Mouse (Mus musculus): Measurements from ENCODE around the gene Mdm2. TPM values are rescaled to one million over a fixed set of nuclear protein-coding genes. Genes with fewer than 3 reads are reported as not detected.
"Not testable (repeated sequence)": the region's sequence is repeated elsewhere in the genome, so short reads cannot be mapped to it uniquely, and the experiment has no call there.

Mdm2 gene
- total RNA-seq, 2 experiments from 2014 or later, result 41.1 to 46.2 TPM

DNA sequence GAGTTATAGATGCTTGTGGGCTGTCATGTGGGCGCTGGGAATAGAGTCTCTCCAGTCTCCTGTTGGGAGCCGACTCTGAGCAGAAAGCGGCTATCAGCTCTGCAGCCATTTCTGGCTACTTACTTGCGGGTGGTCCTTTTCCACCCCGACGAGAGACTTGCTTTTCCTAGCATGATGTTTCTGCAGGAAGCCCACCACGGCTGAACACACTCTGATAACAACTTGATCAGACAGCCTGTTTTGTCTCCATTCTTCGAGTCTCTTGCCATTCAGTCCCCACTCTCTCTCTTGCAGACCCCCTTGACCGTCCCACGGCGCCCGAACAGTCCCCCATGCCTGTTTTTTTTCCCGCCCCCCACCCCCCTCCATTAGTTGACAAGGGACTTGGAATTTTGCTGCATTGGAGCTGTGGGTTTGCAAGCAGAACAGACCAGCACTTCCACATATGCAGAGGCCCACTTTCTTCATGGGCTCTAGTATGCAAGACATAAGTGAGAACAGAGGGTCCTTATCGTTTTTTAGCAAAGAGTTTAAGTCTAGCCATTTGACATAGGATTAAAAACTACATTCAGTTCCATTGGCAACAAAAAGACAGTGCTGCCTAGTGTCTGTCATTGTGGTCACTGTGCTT lies 22.5 kb upstream of the Mdm2 start:
- DNase-seq, result no peak

DNA sequence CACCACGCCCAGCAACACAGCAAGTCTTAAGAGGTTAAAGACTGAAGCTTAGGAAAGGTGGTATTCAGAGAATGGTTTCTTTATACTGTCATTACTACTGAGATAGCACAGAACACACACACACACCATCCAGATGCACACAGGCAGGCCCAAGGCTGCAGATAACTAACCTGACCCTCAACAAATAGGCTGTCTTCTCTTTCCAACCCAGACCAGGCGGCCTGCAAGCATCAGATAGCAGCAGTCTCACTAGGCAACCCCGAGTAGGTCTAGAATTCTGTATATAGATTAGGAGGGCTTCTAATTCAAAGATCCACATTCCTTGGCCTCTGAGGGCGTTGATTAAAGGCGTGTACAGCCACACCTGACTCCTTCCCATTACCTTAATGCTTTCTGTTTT lies 21.6 kb upstream of the Mdm2 start:
- no peak for DNase-seq

DNA sequence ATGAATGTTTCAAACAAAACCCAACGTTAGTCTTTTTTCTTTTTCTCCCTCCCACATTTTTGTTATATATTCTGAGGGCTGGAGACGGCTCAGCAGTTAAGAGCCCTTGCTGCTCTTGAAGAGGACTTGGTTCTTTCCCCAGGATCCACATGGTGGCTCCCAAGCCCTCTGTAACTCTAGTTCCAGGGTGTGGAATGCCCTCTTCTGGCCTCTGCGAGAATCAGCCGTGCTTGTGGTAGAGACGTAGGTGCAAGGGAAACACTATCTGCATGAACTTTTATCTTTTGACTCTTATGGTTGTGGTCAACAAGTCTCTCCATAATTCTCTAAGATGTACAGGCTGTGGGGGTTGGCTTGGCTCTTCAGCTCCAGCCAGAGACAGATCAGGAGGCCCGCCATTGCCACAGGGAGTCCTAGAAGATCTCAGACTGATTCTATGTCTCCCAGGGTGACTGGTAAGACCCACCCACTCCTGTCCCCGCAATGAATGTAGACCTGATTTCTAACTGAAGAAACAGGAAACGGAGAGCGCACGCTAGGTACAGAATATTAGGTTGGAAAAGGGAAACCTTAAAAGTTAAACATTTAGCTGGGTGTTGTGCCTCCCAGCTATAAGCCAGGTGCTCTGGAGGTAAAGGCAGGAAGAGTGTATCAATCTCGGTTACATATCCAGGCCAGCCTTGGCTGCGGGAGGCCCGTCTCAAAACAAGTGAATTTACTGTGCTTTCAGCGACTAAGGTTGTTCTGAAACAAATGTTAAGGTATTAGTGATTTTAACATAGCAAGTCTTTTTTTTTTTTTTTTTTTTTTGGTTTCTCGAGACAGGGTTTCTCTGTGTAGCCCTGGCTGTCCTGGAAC lies 20.9 kb upstream of the Mdm2 start:
- DNase-seq, result peak; percentile 72

DNA sequence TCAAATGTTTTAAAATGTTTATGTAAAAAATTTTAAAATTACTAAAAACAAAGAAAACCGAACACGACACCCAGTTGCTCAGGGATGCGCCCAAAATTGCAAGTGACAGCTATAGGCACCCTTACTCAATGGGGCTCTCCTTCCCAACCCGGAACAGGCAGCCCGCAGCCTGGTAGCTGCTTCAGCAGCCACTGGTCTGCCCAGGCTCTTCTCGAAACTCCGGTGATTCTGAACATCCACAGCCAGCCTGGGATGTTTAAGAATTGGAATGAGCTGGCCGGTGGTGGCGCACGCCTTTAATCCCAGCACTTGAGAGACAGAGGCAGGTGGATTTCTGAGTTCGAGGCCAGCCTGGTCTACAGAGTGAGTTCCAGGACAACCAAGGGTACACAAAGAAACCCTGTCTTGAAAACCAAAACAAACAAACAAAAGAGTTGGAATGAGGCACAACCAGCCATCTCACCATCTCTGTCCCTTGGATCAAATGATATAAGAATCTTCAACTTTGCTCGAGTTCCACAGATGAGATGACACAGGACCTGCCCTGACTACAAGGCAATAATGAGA lies 20.2 kb upstream of the Mdm2 start:
- DNase-seq, result no peak

DNA sequence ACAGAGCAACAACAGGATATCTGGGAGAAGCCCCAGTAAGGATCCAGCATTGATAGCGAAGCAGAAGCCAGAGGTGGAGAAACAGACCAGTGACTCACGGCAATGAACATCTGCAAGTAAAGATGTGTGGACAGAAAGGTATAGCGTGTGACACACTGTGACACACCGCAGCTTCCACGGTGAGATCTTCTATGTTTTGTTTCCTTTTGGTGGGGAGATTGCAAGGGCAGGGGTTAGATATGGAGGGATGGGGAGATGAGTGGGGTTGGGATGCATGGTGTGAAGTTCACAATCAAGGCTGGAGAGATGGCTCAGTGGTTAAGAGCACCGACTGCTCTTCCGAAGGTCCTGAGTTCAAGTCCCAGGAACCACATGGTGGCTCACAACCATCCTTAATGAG lies 19.6 kb upstream of the Mdm2 start:
- no peak for DNase-seq

DNA sequence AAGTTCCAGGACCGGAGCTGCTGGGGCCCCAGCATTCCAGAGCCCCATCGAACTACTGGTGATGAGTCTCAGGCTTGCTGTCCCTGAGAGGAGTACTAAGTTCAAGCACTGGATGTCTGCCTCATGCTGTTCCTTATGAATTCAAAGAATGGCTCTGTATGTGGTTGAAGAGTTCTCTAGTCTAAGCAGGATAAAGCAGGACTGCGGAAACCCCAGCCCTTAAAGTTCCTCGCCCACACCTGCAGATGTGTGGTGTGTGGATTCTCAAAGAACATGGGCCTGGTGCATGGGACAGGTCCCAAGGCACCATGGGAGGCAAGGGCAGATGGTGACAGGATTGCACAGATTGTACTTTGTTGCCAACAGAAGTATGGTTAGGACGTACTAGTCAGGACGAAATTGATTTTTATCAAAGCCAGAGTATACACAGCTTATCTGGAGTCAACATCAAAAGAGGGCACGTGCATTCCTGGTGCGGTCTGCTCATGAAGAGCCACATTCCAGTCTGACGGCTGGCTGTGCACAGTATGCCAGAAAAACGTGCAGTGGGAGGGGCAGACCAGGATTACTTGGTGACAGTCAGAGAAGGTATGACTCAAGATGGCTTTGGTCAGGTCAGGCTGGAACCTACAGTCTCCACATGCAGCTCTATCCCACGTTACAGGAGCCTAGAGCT lies 18.7 kb upstream of the Mdm2 start:
- no peak for DNase-seq

DNA sequence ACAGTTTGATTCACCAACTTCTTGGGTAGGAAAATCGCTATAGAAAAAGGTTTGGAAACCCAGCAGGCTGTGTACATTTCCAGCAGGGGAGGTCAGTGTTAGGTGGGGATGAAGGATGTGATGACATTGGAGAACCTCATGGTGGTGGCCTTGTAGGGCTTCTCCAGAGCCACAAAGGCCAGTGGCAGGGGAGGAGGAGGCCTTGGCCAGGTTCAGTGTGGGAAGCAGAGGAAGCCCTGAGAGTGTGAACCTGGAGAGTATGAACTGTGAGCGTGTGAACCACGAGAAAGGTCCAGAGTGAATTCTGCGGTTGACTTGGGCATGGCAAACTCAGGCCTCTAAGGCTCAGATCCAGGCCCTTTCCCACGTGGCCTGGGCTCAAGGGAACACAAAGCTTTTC lies 18.0 kb upstream of the Mdm2 start:
- no peak for DNase-seq

DNA sequence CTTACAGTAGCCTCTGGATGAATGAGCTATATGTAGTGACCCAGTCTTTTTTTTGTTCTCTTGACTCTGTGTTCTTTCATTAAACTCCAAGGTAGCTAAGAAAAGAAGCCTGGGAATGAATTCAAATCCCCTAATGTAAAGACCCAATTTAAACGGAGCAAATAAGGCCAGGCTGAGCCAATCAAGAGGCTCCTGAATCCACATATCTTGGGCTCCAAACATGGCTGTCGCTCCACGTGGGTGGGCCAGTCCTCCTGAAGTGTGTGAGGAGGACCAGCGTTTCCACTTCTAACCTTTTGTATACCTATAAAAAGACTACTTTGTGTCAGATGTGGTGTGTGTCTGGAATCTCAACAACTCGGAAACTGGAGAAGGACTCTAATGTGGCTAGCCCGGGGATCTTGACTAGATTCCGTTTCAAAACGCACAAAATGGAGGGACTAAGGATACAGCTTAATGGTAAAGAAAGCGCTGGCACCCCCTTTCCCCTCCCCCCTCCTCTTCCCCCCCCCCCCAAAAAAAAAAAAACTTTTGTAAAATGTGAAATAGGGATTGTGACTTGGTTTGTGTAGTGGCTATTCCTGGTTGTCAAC lies 17.1 kb upstream of the Mdm2 start:
- DNase-seq, result no peak

DNA sequence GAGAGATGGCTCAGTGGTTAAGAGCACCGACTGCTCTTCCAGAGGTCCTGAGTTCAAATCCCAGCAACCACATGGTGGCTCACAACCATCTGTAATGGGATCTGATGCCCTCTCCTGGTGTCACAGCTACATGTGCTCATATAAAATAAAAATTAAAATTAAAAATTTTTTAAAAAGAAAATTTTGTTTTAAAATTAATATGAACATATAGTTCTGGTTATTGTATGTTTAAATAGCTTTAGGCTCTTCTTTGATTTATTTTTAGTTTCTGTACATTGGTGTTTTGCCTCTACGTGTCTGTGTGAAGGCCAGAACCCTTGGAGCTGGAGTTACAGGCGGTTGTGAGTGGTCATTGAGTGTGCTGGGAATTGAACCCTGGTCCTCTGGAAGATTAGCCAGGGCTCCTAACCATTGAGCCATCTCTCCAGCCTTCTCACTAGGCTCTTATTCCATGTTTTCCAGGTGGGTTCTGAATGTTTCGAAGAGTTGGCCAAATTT lies 16.4 kb upstream of the Mdm2 start:
- no peak for DNase-seq

DNA sequence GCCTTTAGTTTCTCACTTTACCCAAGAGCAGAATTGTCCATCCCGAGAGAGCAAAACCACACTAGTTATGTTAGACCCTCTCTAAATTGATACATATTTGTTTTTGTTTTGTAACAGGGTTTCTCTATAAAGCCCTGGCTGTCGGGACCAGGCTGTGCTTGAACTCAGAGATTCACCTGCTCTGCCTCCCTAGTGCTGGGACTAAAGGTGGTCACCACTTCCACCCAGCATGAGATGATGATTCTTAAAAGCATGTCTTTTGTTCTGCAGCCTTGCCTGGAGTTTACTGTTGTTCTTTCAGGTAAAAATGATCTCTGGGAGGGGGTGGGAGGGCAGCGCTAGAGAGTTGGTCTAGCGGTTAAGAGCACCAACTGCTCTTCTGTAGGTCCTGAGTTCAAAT lies 15.8 kb upstream of the Mdm2 start:
- no peak for DNase-seq

DNA sequence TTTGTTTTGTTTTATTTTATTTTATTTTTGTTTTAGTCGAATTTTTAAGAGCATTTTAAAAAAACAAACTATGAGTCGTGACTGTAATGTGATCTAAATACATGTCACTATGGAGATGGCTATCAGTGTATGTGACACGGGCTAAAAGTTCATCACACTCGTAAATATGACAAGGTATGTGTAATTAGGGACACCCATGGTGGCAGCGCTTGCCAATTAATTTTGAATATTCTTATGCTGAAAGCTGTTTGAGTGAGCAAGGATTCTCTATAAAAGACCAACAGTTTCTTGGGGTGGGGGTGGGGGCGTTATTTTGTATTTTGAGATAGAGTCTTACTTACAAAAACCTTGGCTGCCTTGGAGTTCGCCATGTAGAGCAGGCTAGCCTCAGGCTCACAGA lies 15.1 kb upstream of the Mdm2 start:
- no peak for DNase-seq

DNA sequence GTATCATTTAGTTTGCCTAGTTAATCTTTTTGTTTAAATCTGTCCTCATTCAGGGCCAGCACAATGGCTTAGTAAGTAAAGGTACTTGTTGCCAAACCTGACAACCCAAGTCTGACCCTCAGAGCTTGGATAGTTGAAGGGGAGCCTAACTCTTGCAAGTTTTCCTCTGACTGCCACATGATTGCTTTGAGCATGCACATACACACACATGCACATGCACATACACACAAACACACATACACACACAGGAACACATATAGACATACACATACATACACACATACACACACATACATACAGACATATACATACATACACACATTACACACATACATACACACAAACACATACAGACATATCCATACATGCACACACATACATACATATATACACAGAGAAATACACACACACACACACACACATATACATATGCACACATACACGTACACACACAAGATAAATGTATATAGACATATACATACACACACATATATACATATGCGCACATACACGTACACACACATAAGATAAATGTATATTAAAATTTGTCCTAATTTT lies 14.3 kb upstream of the Mdm2 start:
- no peak for DNase-seq

DNA sequence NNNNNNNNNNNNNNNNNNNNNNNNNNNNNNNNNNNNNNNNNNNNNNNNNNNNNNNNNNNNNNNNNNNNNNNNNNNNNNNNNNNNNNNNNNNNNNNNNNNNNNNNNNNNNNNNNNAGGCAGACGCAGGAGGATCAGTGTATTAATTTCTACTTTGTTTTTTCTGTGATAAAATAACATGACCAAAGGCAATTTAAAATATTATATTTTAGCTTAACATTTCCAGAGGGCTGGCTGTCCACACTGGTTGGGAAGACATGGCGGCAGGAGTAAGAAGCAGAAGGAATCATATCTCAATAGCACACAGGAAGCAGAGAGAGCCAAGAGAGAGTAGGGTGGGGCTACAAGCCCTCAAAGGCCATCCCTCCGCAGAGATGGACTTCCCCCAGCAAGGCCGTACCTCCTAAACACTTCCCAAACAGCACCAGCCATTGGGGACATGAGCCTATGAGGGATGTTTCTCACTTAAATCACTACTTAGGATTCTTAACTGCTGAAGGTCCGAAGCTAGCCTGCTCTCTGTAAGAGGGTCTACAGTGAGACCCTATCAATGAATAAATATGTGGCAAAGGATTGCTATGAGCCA lies 13.7 kb upstream of the Mdm2 start:
- DNase-seq, result no peak

DNA sequence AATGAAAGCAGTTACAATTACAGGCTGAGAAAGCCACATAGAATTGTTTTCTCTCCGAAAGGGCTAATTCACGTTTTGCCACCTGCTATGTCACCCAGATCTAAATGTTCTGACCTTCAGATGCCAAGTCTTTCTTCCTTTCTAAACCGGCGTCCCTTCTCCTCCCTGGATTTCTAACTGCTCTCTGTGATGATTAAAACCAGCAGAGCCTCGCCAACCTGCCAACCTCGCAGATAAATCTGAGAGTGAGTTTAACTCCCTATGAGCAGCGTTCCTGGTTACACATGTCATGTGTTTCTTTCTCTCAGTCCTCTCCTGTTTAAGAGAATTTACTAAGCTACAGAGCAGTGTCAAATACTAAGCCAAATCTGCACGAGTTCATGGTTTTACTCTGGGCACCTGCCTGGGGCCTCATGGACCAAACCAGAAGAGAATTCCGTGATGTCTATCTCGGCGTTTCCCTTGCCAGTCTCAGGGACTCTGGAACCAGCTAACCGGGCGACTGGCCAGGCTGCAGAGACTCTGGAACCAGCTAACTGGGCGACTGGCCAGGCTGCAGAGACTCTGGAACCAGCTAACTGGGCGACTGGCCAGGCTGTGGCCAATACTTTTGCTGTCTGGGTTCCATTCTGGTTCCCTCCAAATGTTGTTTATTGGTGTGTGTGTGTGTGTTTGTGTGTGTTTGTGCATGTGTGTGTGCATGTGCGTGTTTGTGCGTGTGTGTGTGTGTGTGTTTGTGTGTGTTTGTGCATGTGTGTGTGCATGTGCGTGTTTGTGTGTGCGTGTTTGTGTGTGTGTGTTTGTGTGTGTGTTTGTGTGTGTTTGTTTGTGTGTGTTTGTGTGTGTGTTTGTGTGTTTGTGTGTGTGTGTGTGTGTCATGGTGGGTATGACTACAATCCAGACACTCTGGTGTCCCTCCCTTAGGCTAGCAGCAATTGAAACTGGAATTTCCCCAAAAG lies 7.9 kb upstream of the Mdm2 start:
- peak; percentile 71 for DNase-seq

DNA sequence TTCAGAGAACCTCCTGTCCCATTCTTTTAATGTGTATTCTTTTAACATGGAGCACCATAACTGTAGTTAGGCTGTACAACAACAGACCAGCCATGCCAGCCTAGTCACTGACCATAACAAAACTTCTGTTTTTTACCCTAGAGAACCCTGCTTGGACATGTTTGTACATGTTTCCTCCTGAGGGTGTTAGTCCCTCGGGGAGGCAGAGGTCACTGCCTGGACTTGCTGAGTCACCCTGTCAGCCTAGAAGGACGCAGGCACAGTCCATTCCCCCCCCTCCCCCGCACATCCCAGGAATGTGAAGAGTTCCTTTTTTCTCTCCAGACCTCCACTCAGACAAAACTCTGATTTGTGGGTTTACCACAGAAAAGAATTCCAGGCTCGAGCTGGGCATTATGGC lies 7.0 kb upstream of the Mdm2 start:
- peak; percentile 84 for DNase-seq

DNA sequence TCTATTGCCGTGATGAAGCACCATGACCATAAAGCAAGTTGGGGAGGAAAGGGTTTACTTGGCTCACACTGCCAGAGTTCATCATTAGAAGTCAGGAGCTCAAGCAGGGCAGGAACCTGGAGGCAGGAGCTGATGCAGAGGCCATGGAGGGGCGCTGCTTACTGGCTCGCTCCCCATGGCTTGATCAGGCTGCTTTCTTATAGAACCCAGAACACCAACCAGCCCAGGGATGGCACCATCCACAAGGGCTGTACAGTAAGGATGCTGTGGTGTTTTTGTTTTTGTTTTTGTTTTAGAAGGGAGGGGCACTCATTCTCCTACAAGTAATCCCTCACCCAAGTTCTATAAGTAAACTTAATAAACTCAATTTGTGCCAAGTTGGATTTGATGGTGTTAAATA lies 6.1 kb upstream of the Mdm2 start:
- no peak for DNase-seq

DNA sequence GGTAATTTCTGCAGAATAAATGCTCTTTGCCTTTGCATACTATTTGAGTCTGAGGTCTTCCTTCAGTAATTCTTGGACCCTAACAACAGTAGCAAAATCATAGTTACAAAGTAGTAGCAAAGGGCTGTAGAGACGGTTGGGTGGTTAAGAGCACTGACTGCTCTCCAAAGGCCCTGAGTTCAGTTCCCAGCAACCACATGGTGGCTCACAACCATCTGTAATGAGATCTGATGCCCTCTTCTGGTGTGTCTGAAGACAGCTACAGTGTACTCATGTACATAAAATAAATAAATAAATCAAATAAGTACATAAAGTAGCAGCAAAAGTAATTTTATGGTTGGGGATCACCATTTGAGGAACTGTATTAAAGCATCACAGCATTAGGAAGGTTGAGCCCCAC lies 5.1 kb upstream of the Mdm2 start:
- DNase-seq, result not testable (repeated sequence)

DNA sequence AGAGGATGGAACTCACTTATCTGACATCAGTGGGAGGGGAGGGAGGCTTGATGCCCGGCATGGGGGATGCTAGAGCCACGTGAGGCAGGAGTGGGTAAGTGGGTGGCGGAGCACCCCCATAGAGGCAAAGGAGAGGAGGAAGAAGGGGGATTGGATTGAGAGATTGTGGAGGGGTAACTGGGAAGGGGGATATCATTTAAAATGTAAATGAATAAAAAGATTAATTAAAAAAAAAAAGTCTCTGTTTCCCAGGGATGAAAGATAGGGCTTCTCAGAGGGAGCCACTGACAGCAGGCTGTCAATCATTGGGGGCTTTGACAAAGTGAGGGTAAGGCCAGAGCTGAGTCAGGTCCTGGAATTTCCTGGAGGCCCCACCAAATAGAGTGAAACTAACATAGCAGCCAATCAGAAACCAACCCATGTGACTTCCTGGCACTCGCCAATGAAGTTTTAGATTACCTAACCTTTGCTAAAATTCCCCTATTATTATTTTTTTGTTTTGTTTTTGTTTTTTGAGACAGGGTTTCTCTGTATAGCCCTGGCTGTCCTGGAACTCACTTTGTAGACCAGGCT lies 4.5 kb upstream of the Mdm2 start:
- DNase-seq, result no peak

DNA sequence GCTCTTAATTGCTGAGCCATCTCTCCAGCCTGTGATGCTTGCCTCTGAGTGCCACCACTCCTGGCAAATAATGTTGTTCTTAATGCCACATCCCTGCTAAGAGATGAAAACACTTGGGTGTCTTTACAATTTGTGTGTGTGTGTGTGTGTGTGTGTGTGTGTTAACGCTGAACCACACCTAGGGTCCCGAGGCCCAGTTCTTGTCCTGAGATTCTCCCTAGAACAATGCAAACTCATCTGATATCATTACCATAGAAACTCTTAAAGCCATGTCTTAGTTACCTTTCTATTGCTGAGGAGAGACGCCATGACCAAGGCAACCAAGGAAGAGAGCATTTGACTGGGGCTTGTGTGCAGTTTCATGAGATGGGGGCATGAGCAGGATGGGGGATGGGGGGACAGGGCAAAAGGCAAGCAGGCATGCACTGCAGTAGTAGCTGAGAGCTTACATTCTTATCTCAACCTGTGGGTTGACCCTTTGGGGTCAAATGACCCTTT lies 3.5 kb upstream of the Mdm2 start:
- no peak for DNase-seq

DNA sequence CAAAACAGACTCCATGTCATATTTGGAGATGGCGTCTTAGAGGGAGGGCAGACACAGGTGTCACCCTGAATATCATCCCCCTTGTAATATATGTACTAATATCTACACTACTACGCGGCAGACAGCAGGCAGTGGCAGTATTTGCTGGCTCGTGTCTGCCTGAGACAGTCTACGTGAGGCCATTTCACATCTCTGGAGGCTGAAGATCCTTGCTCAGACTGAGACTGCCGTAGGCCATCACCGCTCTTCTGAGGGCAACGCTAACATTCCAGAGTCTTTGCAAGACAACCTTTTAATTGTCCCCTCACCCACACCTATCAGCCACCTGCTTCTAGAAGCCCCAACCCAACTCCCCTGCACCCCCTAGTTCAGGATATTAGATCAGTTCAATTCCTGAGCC lies 2.9 kb upstream of the Mdm2 start:
- no peak for DNase-seq
